Mouse (Mus musculus) embryonic facial prominence, embryonic 15.5 days (tissue): ENCODE measurements around the gene Nucb1. TPM values are rescaled to one million over a fixed set of nuclear protein-coding genes. Genes with fewer than 3 reads are reported as not detected.
"Not testable (repeated sequence)": the region's sequence is repeated elsewhere in the genome, so short reads cannot be mapped to it uniquely, and the experiment has no call there.

Experiments
- ATAC-seq: fragments of 200-750 bp; cut with Nextera tagmentation; 2 replicates; pipeline ENCODE4 v1.8.0; 2017; ENCODE audit warnings: low read depth, moderate TSS enrichment; ENCODE audit not compliant: insufficient number of reproducible peaks, low FRiP score, low TSS enrichment
- H3K27ac ChIP-seq: fragments of 300-500 bp; sonication (generic); replicated peaks from 2 replicates; pipeline ENCODE4 v1.5.1; 2015; ENCODE audit warnings: mild to moderate bottlenecking, inconsistent platforms
- H3K27me3 ChIP-seq: fragments of 300-500 bp; sonication (generic); 2 replicates; pipeline ENCODE4 v1.6.1; 2015; ENCODE audit warnings: inconsistent platforms
- H3K36me3 ChIP-seq: fragments of 300-500 bp; sonication (generic); 2 replicates; pipeline ENCODE4 v1.6.1; 2015; ENCODE audit warnings: mild to moderate bottlenecking, inconsistent platforms
- H3K4me1 ChIP-seq: fragments of 300-500 bp; sonication (generic); 2 replicates; pipeline ENCODE4 v1.6.1; 2015; ENCODE audit warnings: inconsistent platforms
- H3K4me2 ChIP-seq: fragments of 300-500 bp; sonication (generic); replicated peaks from 2 replicates; pipeline ENCODE4 v1.6.1; 2015; ENCODE audit warnings: mild to moderate bottlenecking, inconsistent platforms
- H3K4me3 ChIP-seq: fragments of 300-500 bp; sonication (generic); replicated peaks from 2 replicates; pipeline ENCODE4 v1.5.1; 2015; ENCODE audit warnings: mild to moderate bottlenecking, inconsistent platforms
- H3K9ac ChIP-seq: fragments of 300-500 bp; sonication (generic); 2 replicates; pipeline ENCODE4 v1.6.1; 2015; ENCODE audit warnings: inconsistent platforms
- H3K9me3 ChIP-seq: fragments of 300-500 bp; sonication (generic); replicated peaks from 2 replicates; pipeline ENCODE4 v1.6.1; 2016; ENCODE audit warnings: inconsistent platforms
- WGBS: fragments of 180-500 bp; shearing (Covaris S2); methylation state at CpG from one replicate; pipeline ENCODE4 v1.1.7; 2015; 5-methylcytosine and 5-hydroxymethylcytosine counted together
- polyA plus RNA-seq: library from polyadenylated mRNA; unstranded; fragments of >200 nt; fragmentation: Nextera tagmentation; extraction: Ambion mirVana; gene quantifications from 2 replicates; pipeline ENCODE4 v1.2.1, GENCODE M21; 2015

Gene Nucb1
- polyA plus RNA-seq, 1 experiment from 2014 or later, result 262 TPM

GRCm38 (mm10) chr7:45470869-45471268 is 39.3 kb downstream of the Nucb1 start:
- Histone ChIP-seq H3K4me1 (peaks cover 11% of the 10 kb centered on the region), H3K9me3 (no peaks in the 10 kb centered on the region), H3K27ac (no peak overlapping the region), H3K4me2 (no peak overlapping the region), H3K36me3 (no peaks in the 10 kb centered on the region), H3K27me3 (no peaks in the 10 kb centered on the region), H3K4me3 (no peak overlapping the region), H3K9ac (no peak overlapping the region)
- ATAC-seq, result no peak
- 6% methylated on average over 3 of the region's 3 CpGs for WGBS

GRCm38 (mm10) chr7:45467090-45467670 is 43.0 kb downstream of the Nucb1 start:
- ATAC-seq, result no peak
- Histone ChIP-seq H3K9me3 (no peaks in the 10 kb centered on the region), H3K4me2 (peak overlapping the region; percentile 73), H3K27me3 (no peaks in the 10 kb centered on the region), H3K4me1 (peaks cover 18% of the 10 kb centered on the region), H3K4me3 (peak overlapping the region; percentile 71), H3K27ac (peak overlapping the region; percentile 51; the same call in 1 of the 2 replicates), H3K9ac (peak overlapping the region; percentile 59; the same call in 1 of the 2 replicates), H3K36me3 (peaks cover 25% of the 10 kb centered on the region)
- 36% methylated on average over 7 of the region's 7 CpGs for WGBS

- Histone ChIP-seq H3K27ac (peak within 1 kb of the TSS; percentile 51; the same call in 1 of the 2 replicates), H3K27me3 (no peaks in the 10 kb centered on the region), H3K4me2 (peak within 1 kb of the TSS; percentile 73), H3K9ac (peak within 1 kb of the TSS; percentile 59), H3K36me3 (peaks cover 28% of the 10 kb centered on the region), H3K4me3 (peak within 1 kb of the TSS; percentile 71), H3K9me3 (no peaks in the 10 kb centered on the region), H3K4me1 (peaks cover 23% of the 10 kb centered on the region)
- under 1% methylated on average over 53 of the region's 58 CpGs for WGBS
- ATAC-seq, result peak; percentile 84
These were observed 43.7 kb downstream of the Nucb1 start, which contains the start of gene Bax for GRCm38 (mm10) chr7:45466283-45467089. Gene Bax, minus strand, starts transcription at chr7:45466898.

- 75% methylated on average over 9 of the region's 9 CpGs for WGBS
- Histone ChIP-seq H3K4me3 (peak overlapping the region; percentile 71), H3K4me1 (peaks cover 31% of the 10 kb centered on the region), H3K36me3 (peaks cover 28% of the 10 kb centered on the region), H3K9ac (peak overlapping the region; percentile 59; the same call in 1 of the 2 replicates), H3K27ac (no peak overlapping the region), H3K27me3 (no peaks in the 10 kb centered on the region), H3K9me3 (no peaks in the 10 kb centered on the region), H3K4me2 (peak overlapping the region; percentile 73)
- ATAC-seq, result no peak
These were observed 44.7 kb downstream of the Nucb1 start for GRCm38 (mm10) chr7:45465549-45465948.

GRCm38 (mm10) chr7:45465112-45465511 is 45.1 kb downstream of the Nucb1 start:
- H3K4me3 ChIP-seq, result peak overlapping the region; percentile 71
- no peaks in the 10 kb centered on the region for H3K9me3 ChIP-seq
- H3K4me1 ChIP-seq, result peaks cover 35% of the 10 kb centered on the region
- peak overlapping the region; percentile 73; the same call in 1 of the 2 replicates for H3K4me2 ChIP-seq
- no peak for ATAC-seq
- peak overlapping the region; percentile 59 for H3K9ac ChIP-seq
- peaks cover 28% of the 10 kb centered on the region for H3K36me3 ChIP-seq
- whole genome bisulfite sequencing, result 94% methylated on average over 12 of the region's 12 CpGs
- no peak overlapping the region for H3K27ac ChIP-seq
- H3K27me3 ChIP-seq, result no peaks in the 10 kb centered on the region

- H3K4me2 ChIP-seq, result no peak overlapping the region
- peaks cover 38% of the 10 kb centered on the region for H3K4me1 ChIP-seq
- H3K4me3 ChIP-seq, result no peak overlapping the region
- no peaks in the 10 kb centered on the region for H3K27me3 ChIP-seq
- ATAC-seq, result no peak
- H3K36me3 ChIP-seq, result peaks cover 28% of the 10 kb centered on the region
- 91% methylated on average over 7 of the region's 7 CpGs for WGBS
- H3K9ac ChIP-seq, result no peak overlapping the region
- H3K9me3 ChIP-seq, result no peaks in the 10 kb centered on the region
- no peak overlapping the region for H3K27ac ChIP-seq
These were observed 46.0 kb downstream of the Nucb1 start for GRCm38 (mm10) chr7:45463987-45464778.

GRCm38 (mm10) chr7:45462868-45463267 is 47.3 kb downstream of the Nucb1 start:
- not testable (repeated sequence) for H3K9ac ChIP-seq, H3K27me3 ChIP-seq, ATAC-seq, H3K9me3 ChIP-seq, H3K4me2 ChIP-seq, H3K4me3 ChIP-seq, H3K27ac ChIP-seq
- WGBS, result 77% methylated on average over 4 of the region's 4 CpGs
- Histone ChIP-seq H3K4me1 (peaks cover 45% of the 10 kb centered on the region), H3K36me3 (peaks cover 32% of the 10 kb centered on the region)

GRCm38 (mm10) chr7:45462325-45462724 is 47.9 kb downstream of the Nucb1 start:
- H3K9ac ChIP-seq, result no peak overlapping the region
- H3K4me2 ChIP-seq, result no peak overlapping the region
- no peak overlapping the region for H3K27ac ChIP-seq
- no peaks in the 10 kb centered on the region for H3K27me3 ChIP-seq
- peaks cover 38% of the 10 kb centered on the region for H3K36me3 ChIP-seq
- ATAC-seq, result no peak
- H3K4me3 ChIP-seq, result no peak overlapping the region
- H3K4me1 ChIP-seq, result peaks cover 48% of the 10 kb centered on the region
- 81% methylated on average over 4 of the region's 4 CpGs for WGBS
- H3K9me3 ChIP-seq, result no peaks in the 10 kb centered on the region

GRCm38 (mm10) chr7:45461781-45462180 is 48.4 kb downstream of the Nucb1 start:
- ATAC-seq, result no peak
- H3K4me2 ChIP-seq, result no peak overlapping the region
- peaks cover 43% of the 10 kb centered on the region for H3K36me3 ChIP-seq
- 83% methylated on average over 4 of the region's 4 CpGs for WGBS
- no peaks in the 10 kb centered on the region for H3K27me3 ChIP-seq
- no peaks in the 10 kb centered on the region for H3K9me3 ChIP-seq
- H3K4me3 ChIP-seq, result no peak overlapping the region
- peaks cover 50% of the 10 kb centered on the region for H3K4me1 ChIP-seq
- H3K27ac ChIP-seq, result peak overlapping the region; percentile 66; the same call in 1 of the 2 replicates
- H3K9ac ChIP-seq, result no peak overlapping the region

- Histone ChIP-seq H3K9ac (no peak overlapping the region), H3K36me3 (peaks cover 44% of the 10 kb centered on the region), H3K4me3 (no peak overlapping the region), H3K27me3 (no peaks in the 10 kb centered on the region), H3K27ac (peak overlapping the region; percentile 91), H3K4me2 (no peak overlapping the region), H3K9me3 (no peaks in the 10 kb centered on the region), H3K4me1 (peaks cover 54% of the 10 kb centered on the region)
- WGBS, result 43% methylated on average over 5 of the region's 5 CpGs
- no peak for ATAC-seq
These were observed 48.9 kb downstream of the Nucb1 start for GRCm38 (mm10) chr7:45461326-45461725.

- WGBS, result 21% methylated on average over 13 of the region's 13 CpGs
- no peaks in the 10 kb centered on the region for H3K9me3 ChIP-seq
- no peak overlapping the region for H3K9ac ChIP-seq
- peak overlapping the region; percentile 91 for H3K27ac ChIP-seq
- no peaks in the 10 kb centered on the region for H3K27me3 ChIP-seq
- 0 out of 2 replicates have a peak overlapping the region, but pooled peaks have one; percentile 54 for H3K4me2 ChIP-seq
- peak overlapping the region; percentile 77 for H3K4me3 ChIP-seq
- peaks cover 53% of the 10 kb centered on the region for H3K4me1 ChIP-seq
- peaks cover 44% of the 10 kb centered on the region for H3K36me3 ChIP-seq
- ATAC-seq, result 0 out of 2 replicates have a peak, but pooled peaks have one; percentile 9
These were observed 49.3 kb downstream of the Nucb1 start for GRCm38 (mm10) chr7:45460860-45461314.
